Mouse (Mus musculus) 416B (cell line): ENCODE results near the gene Pfkfb2.
"Not testable (repeated sequence)": the region's sequence is repeated elsewhere in the genome, so short reads cannot be mapped to it uniquely, and the experiment has no call there.

Experiments used
- DNase-seq: peaks from one replicate; pipeline ENCODE4 v3.0.0; 2011; ENCODE audit warnings: low read depth

Gene Pfkfb2

DNA sequence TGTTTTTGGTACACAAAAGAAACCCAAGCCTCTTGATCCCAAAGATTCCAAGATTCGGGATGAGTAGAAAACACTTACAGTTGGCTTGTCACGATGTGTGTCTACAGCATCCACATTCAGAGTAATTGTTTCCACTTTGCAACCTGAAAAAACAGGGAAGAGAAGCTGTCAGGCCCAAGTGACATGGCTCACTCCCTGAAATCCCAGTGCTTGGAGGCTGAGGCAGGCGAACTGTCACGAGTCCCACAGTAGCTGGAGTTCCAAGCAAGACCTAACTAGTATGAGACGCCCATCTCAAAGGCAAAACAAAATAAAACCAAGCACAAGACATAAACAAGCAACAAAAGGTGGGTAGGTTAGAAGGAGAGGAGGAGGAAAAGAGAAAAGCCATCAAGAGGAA, 30.5 kb downstream of the Pfkfb2 start:
- no peak for DNase-seq

GRCm38 (mm10) chr1:130683905-130684304, 45.1 kb downstream of the Pfkfb2 start:
- no peak for DNase-seq

- DNase-seq = no peak
Observed at GRCm38 (mm10) chr1:130681656-130682413, 47.2 kb downstream of the Pfkfb2 start.

- DNase-seq = no peak
Observed at GRCm38 (mm10) chr1:130681075-130681474, 48.0 kb downstream of the Pfkfb2 start.

DNA sequence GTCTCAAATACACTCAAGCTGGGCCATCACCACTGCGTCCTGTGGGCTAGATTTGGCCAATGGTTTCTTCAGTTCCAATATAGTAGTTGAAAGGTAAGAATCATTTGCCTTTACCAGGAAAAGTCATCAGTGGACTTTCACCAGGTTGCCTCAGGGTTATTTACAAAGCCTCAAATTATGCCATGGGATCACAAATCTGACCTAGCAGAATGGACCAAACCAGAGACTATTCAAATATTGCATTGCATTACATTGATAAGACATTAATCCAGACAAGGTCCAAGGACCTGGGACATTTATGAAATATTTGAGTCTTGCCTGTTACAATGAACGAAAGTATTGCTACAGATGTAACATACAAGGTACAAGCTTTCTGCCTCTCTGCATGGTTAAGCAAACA, 50.5 kb downstream of the Pfkfb2 start:
- DNase-seq = no peak

- not testable (repeated sequence) for DNase-seq
Observed at GRCm38 (mm10) chr1:130663576-130663975, 65.5 kb downstream of the Pfkfb2 start.

GRCm38 (mm10) chr1:130661454-130661853, 67.6 kb downstream of the Pfkfb2 start, which contains the start of gene C4bp:
C4bp (minus strand) TSS chr1:130661632.
- no peak for DNase-seq

DNA sequence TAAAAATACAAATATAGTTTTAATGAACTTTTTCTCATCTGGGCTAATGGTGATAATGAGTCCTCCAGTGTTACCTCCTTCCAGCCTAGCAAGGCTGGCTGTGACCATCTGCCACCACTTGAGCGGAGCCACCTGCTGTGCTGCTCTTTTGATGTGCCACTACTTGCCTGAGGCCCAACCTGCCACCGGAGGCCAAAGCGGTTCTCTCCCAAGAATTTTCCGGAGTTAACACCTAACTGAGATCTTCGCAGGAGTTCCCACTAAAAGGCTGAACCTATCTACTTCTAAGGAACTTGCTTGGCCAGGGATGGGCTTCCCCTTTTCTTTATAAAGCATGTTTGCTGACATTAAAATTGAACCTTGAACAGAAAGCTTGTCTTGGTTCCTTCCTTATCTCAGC, 69.4 kb downstream of the Pfkfb2 start:
- DNase-seq = not testable (repeated sequence)

DNA sequence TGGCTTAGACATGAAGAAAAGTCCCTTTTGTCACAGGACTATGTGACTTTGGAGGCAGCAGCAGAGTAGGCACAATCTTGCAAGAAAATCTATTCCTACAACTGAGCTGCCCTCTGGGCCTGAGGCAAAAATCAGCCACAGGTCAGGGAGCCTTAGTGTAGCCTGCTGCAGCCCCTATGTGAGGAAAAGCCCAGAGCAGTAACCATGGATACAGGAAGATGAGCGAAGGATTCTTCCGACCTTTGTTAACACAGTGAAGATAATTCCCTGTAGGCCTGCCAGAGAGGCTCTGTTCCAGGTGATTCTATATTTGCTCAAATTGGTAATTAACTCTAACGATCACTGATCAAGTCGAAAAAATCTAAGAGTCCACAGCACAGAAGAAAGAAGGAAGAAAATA, 85.0 kb downstream of the Pfkfb2 start:
- DNase-seq = no peak

- no peak for DNase-seq
Observed at GRCm38 (mm10) chr1:130640967-130641366, 88.1 kb downstream of the Pfkfb2 start.
